Mouse (Mus musculus) neural tube, embryonic 11.5 days (tissue): ENCODE results near the gene Fkbp8. TPM values are rescaled to one million over a fixed set of nuclear protein-coding genes. Genes with fewer than 3 reads are reported as not detected.

ENCODE experiments used
- ATAC-seq: fragments of 200-750 bp; cut with Nextera tagmentation; 2 replicates; pipeline ENCODE4 v1.8.0; 2017; ENCODE audit warnings: moderate number of reproducible peaks, mild to moderate bottlenecking, moderate TSS enrichment, moderate library complexity; ENCODE audit not compliant: insufficient read depth, low FRiP score, low TSS enrichment
- DNase-seq: peaks from one replicate; pipeline ENCODE4 v3.0.0-alpha.2; 2015; ENCODE audit warnings: low spot score
- H3K27ac ChIP-seq: fragments of 300-500 bp; sonication (generic); 2 replicates; pipeline ENCODE4 v1.5.1; 2014; ENCODE audit warnings: low read depth, mild to moderate bottlenecking, low read length
- H3K27me3 ChIP-seq: fragments of 300-500 bp; sonication (generic); 2 replicates; pipeline ENCODE4 v1.6.1; 2014; ENCODE audit warnings: mild to moderate bottlenecking, low read length, mixed read lengths; ENCODE audit not compliant: control insufficient read depth, insufficient read depth
- H3K36me3 ChIP-seq: fragments of 300-500 bp; sonication (generic); 2 replicates; pipeline ENCODE4 v1.6.1; 2014; ENCODE audit warnings: mild to moderate bottlenecking, low read length, moderate library complexity, mixed read lengths; ENCODE audit not compliant: control insufficient read depth, insufficient read depth
- H3K4me1 ChIP-seq: fragments of 300-500 bp; sonication (generic); 2 replicates; pipeline ENCODE4 v1.6.1; 2014; ENCODE audit warnings: low read length, mixed read lengths; ENCODE audit not compliant: control insufficient read depth, insufficient read depth
- H3K4me2 ChIP-seq: fragments of 300-500 bp; sonication (generic); 2 replicates; pipeline ENCODE4 v1.6.1; 2014; ENCODE audit warnings: low read depth, mild to moderate bottlenecking, moderate library complexity
- H3K4me3 ChIP-seq: fragments of 300-500 bp; sonication (generic); 2 replicates; pipeline ENCODE4 v1.5.1; 2014; ENCODE audit warnings: low read depth, low read length
- H3K9ac ChIP-seq: fragments of 300-500 bp; sonication (generic); 2 replicates; pipeline ENCODE4 v1.6.1; 2014; ENCODE audit warnings: mild to moderate bottlenecking, low read length
- H3K9me3 ChIP-seq: fragments of 300-500 bp; sonication (generic); 2 replicates; pipeline ENCODE4 v1.6.1; 2016; ENCODE audit warnings: low read length; ENCODE audit not compliant: control insufficient read depth
- WGBS: fragments of 180-500 bp; shearing (Covaris S2); extraction: QIAGEN DNeasy Blood & Tissue Kit; methylation state at CpG from one replicate; pipeline ENCODE4 v1.1.7; 2014; 5-methylcytosine and 5-hydroxymethylcytosine counted together
- polyA plus RNA-seq: library from polyadenylated mRNA; unstranded; fragments of >200 nt; fragmentation: Nextera tagmentation; extraction: Ambion mirVana; gene quantifications from 2 replicates; pipeline ENCODE4 v1.2.1, GENCODE M21; 2014

The Fkbp8 gene
- polyA plus RNA-seq, 1 experiment from 2014 or later, result 243 TPM

DNA sequence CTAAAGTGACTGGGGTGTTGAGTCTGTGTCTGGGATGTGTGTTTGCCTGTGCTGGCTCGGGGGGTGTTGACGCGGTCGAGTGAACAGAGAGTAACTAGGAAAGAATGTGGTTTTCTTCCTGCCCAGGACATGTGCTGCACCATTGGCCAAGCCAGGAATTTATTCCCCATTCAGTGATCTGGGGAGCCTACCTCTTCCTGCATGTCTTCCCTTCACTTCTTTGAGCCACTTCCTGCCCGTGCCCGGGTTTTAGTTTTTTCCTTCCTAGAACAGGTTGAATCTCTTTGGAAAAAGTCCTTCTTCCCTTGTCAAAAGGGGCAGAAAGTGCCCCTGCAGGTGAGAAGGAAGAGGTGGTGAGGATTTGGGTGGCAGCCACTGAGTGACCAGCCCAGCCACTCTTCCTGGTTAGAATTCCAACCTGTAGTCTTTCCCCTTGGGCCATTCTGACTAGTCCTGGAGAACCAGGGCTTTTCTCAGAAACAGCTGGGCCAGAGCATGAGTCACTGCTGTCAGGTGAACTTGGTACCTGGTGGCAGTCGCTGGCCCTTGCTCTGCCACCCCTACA lies 13.1 kb downstream of the Fkbp8 start:
- H3K4me1 ChIP-seq, result peaks cover 13% of the 10 kb centered on the region
- DNase-seq (no peak), ATAC-seq (no peak)
- 70% methylated on average over 7 of the region's 7 CpGs for WGBS
- H3K27ac ChIP-seq, result no peak overlapping the region
- H3K9ac ChIP-seq, result peak overlapping the region; percentile 55; the same call in 1 of the 2 replicates
- H3K9me3 ChIP-seq, result no peaks in the 10 kb centered on the region
- H3K36me3 ChIP-seq, result peaks cover 10% of the 10 kb centered on the region
- peak overlapping the region; percentile 80 for H3K4me2 ChIP-seq
- H3K4me3 ChIP-seq, result peak overlapping the region; percentile 71
- H3K27me3 ChIP-seq, result no peaks in the 10 kb centered on the region

GRCm38 (mm10) chr8:70541081-70541480 lies 13.6 kb downstream of the Fkbp8 start:
- Histone ChIP-seq H3K4me1 (peaks cover 13% of the 10 kb centered on the region), H3K9ac (no peak overlapping the region), H3K4me3 (no peak overlapping the region), H3K9me3 (no peaks in the 10 kb centered on the region), H3K27ac (no peak overlapping the region), H3K27me3 (no peaks in the 10 kb centered on the region), H3K4me2 (no peak overlapping the region), H3K36me3 (peaks cover 5% of the 10 kb centered on the region)
- ATAC-seq (no peak), DNase-seq (no peak)
- WGBS, result 87% methylated on average over 5 of the region's 5 CpGs

DNA sequence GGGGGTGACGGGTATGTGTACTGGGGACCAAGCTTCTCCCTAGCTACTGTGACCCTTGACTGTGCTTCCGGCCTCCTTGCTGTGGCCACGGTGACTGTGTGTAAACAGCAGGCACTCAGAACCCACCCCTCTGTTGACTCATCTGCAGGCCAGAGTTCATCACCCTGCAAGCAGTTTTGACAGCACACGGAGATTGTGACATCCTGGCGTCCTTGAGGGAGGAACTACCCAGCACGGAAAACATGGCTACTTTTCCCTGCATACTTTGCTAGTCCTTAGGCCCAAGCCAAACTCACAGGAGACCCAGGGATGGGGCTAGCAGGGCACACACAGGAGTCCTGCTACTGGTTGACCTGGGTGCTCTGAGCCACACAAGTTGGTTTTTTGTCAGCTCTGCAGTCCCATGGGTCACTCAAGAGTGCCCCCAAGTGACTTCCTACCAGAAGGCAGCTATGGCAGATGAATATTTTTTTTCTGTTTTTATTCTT lies 16.7 kb downstream of the Fkbp8 start:
- DNase-seq (no peak), ATAC-seq (no peak)
- Histone ChIP-seq H3K4me3 (no peak overlapping the region), H3K36me3 (no peaks in the 10 kb centered on the region), H3K4me1 (peaks cover 9% of the 10 kb centered on the region), H3K9ac (no peak overlapping the region), H3K4me2 (no peak overlapping the region), H3K27me3 (no peaks in the 10 kb centered on the region), H3K9me3 (no peaks in the 10 kb centered on the region), H3K27ac (0 out of 2 replicates have a peak overlapping the region, but pooled peaks have one; percentile 17)
- 81% methylated on average over 6 of the region's 6 CpGs for WGBS

GRCm38 (mm10) chr8:70546412-70546811 lies 18.9 kb downstream of the Fkbp8 start:
- 88% methylated on average over 4 of the region's 4 CpGs for WGBS
- Histone ChIP-seq H3K36me3 (no peaks in the 10 kb centered on the region), H3K4me1 (no peaks in the 10 kb centered on the region), H3K4me2 (no peak overlapping the region), H3K4me3 (no peak overlapping the region), H3K27me3 (no peaks in the 10 kb centered on the region), H3K9me3 (no peaks in the 10 kb centered on the region), H3K27ac (no peak overlapping the region), H3K9ac (no peak overlapping the region)
- ATAC-seq (no peak), DNase-seq (no peak)

GRCm38 (mm10) chr8:70547762-70548161 lies 20.2 kb downstream of the Fkbp8 start:
- Histone ChIP-seq H3K9me3 (no peaks in the 10 kb centered on the region), H3K4me3 (no peak overlapping the region), H3K27ac (no peak overlapping the region), H3K36me3 (no peaks in the 10 kb centered on the region), H3K4me2 (no peak overlapping the region), H3K9ac (no peak overlapping the region), H3K4me1 (no peaks in the 10 kb centered on the region), H3K27me3 (no peaks in the 10 kb centered on the region)
- WGBS, result 93% methylated on average over 6 of the region's 6 CpGs
- DNase-seq (no peak), ATAC-seq (no peak)

GRCm38 (mm10) chr8:70549412-70550184 lies 22.1 kb downstream of the Fkbp8 start:
- Histone ChIP-seq H3K4me2 (no peak overlapping the region), H3K4me3 (no peak overlapping the region), H3K36me3 (no peaks in the 10 kb centered on the region), H3K9me3 (no peaks in the 10 kb centered on the region), H3K4me1 (no peaks in the 10 kb centered on the region), H3K27ac (no peak overlapping the region), H3K27me3 (no peaks in the 10 kb centered on the region), H3K9ac (no peak overlapping the region)
- ATAC-seq (no peak), DNase-seq (no peak)
- WGBS, result 93% methylated on average over 10 of the region's 10 CpGs

DNA sequence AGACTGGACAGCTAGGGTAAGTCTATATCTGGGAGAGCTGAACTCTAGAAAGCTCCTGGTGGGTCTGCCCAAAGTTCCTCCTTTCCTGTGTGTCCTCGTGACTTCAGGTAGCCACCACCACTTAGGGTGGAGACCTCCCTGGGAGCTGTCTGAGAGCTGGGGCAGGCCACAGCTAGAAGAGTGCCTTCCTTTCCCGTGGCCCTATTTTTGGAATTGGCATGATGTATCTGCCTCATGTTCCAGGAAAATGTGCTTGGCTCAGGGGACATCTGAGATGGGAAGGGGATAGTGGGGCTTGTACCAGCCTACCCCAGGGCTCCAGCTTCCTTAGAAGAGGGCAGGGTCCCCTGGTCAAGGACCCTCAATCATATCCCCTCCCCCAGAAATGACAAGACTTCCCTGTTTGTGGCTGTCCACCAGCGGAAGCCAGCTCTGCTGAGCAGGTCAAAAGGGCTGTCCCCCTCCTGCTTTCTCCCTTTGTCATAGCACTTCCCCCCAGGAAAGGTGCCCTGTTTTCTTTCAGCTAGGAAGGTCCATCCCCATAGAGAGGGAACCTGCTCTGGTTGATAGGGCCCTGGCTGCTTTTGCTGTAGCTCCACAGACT lies 24.1 kb downstream of the Fkbp8 start:
- no peaks in the 10 kb centered on the region for H3K9me3 ChIP-seq
- no peaks in the 10 kb centered on the region for H3K4me1 ChIP-seq
- H3K4me2 ChIP-seq, result no peak overlapping the region
- no peak overlapping the region for H3K9ac ChIP-seq
- no peaks in the 10 kb centered on the region for H3K36me3 ChIP-seq
- DNase-seq (no peak), ATAC-seq (no peak)
- 74% methylated on average over 3 of the region's 3 CpGs for WGBS
- no peaks in the 10 kb centered on the region for H3K27me3 ChIP-seq
- H3K4me3 ChIP-seq, result no peak overlapping the region
- no peak overlapping the region for H3K27ac ChIP-seq

GRCm38 (mm10) chr8:70552836-70553235 lies 25.3 kb downstream of the Fkbp8 start:
- Histone ChIP-seq H3K27ac (no peak overlapping the region), H3K4me2 (no peak overlapping the region), H3K4me1 (no peaks in the 10 kb centered on the region), H3K27me3 (no peaks in the 10 kb centered on the region), H3K36me3 (no peaks in the 10 kb centered on the region), H3K9ac (no peak overlapping the region), H3K9me3 (no peaks in the 10 kb centered on the region), H3K4me3 (no peak overlapping the region)
- DNase-seq (no peak), ATAC-seq (no peak)
- 79% methylated on average over 1 of the region's 1 CpGs for WGBS
